Comparison of ENCODE assay signal across 7 mouse cellular contexts in the genomic region with DNA sequence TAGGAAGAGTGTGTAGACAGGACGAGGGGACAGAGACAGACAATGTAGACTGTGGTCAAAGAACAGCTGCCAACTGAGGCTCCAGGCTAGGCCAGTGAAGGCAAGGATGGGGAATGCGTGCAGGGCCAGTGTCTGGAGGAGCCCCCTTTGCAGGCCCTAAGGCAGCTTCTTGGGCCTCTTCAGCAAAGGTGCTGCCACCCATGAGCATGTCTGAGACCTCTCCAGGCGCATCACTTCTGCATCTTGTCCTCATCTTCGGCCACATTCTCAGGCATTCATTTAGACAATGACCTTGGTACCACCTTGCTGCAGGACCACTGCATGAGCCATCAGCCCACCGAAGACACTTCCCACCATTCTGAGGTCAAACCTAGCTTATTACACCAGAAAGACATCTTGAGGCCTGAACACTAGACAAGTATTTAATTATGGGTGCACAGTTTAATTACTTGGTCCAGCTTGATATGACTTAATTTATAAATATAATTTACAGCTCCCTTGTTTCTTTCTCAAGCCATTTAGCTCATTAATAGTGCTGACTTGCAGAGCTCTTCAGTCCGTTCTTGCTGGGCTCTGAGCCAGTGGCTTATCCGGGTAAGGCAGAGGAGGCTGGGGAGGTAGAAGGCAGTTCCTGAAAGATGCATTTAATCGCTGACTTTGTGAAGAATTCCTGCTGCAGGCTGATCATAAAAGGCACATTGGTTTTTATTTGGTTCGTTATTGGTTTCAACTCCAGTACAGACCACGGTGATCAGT.
DNase-seq lines count a peak whose midpoint lies in the region; ATAC-seq and TF ChIP-seq lines count a peak whose summit lies in the region.

No protein-coding gene starts in this region.

- 0 out of 2 replicates have a peak, but pooled peaks cover 4% of the 10 kb centered on the region for H3K4me1 ChIP-seq in hindbrain, postnatal 0 days (ENCODE audit: insufficient read depth, low read length)
- H3K4me1 ChIP-seq in hindbrain, embryonic 12.5 days, result no peaks in the 10 kb centered on the region
- peaks cover 0 to 18% of the 10 kb centered on the region in 2 experiments; a peak in 2 of 4 replicates for H3K4me1 ChIP-seq in MEL (ENCODE audit: control insufficient read depth in 1 of 2, insufficient read depth in 2 of 2, low read length in 2 of 2)

- no peaks in the 10 kb centered on the region for H3K9me3 ChIP-seq in hindbrain, postnatal 0 days (ENCODE audit: low read length)
- no peaks in the 10 kb centered on the region for H3K9me3 ChIP-seq in hindbrain, embryonic 12.5 days (replicated peaks)
- H3K9me3 ChIP-seq in MEL (replicated peaks; ENCODE audit: insufficient read depth, low read length), result no peaks in the 10 kb centered on the region

- TF ChIP-seq RAD21 in MEL (IDR thresholded peaks at IDR 0.05; ENCODE audit: low read depth, low read length), result no peak

- peak; percentile 39 for ATAC-seq in hindbrain, postnatal 0 days
- ATAC-seq in hindbrain, embryonic 12.5 days (ENCODE audit: low FRiP score), result no peak

- 67% methylated on average over 10 of the region's 10 CpGs for WGBS in hindbrain, postnatal 0 days
- WGBS in hindbrain, embryonic 12.5 days, result 87% methylated on average over 10 of the region's 10 CpGs

- TF ChIP-seq CTCF in hindbrain, postnatal 0 days (IDR thresholded peaks at IDR 0.05; ENCODE audit: low read depth), result no peak
- TF ChIP-seq CTCF in MEL (IDR thresholded peaks at IDR 0.05 in 2 of 3, conservative IDR thresholded peaks at IDR 0.05 in 1 of 3; ENCODE audit: control insufficient read depth in 1 of 3, insufficient read depth in 1 of 3, low read depth in 2 of 3, low read length in 3 of 3, poor library complexity in 1 of 3, severe bottlenecking in 1 of 3), result no peak

- peak; percentile 48 for DNase-seq in hindbrain, postnatal 0 days (ENCODE audit: low spot score)
- DNase-seq in MEL (ENCODE audit: low read depth, low spot score) (peak; percentile 76), adipocyte (ENCODE audit: low spot score) (peak; percentile 38)
- peak; percentile 77 to 79 for DNase-seq in kidney, postnatal 36 days
- DNase-seq in layer of hippocampus, adult 9-11 months, result no peak
- DNase-seq in thymus, postnatal 4 days, result no peak

- H3K27ac ChIP-seq in hindbrain, postnatal 0 days, result no peak overlapping the region
- H3K27ac ChIP-seq in hindbrain, embryonic 12.5 days, result no peak overlapping the region
- H3K27ac ChIP-seq in MEL (ENCODE audit: control insufficient read depth, low read depth, low read length), result no peak overlapping the region; the same call in 1 of the 2 replicates

- no peaks in the 10 kb centered on the region for H3K36me3 ChIP-seq in hindbrain, postnatal 0 days (ENCODE audit: insufficient read depth, low read length)
- no peaks in the 10 kb centered on the region for H3K36me3 ChIP-seq in hindbrain, embryonic 12.5 days
- H3K36me3 ChIP-seq in MEL (ENCODE audit: control insufficient read depth in 1 of 2, insufficient read depth in 2 of 2, low read length in 2 of 2), result peaks cover 0 to 3% of the 10 kb centered on the region in 2 experiments; a peak in 1 of 4 replicates

- H3K4me3 ChIP-seq in hindbrain, postnatal 0 days (ENCODE audit: low read length), result no peak overlapping the region
- H3K4me3 ChIP-seq in hindbrain, embryonic 12.5 days, result no peak overlapping the region
- no peak overlapping the region for H3K4me3 ChIP-seq in MEL (ENCODE audit: control insufficient read depth in 1 of 2, insufficient read depth in 1 of 2, low read depth in 2 of 2, low read length in 2 of 2)

- H3K4me2 ChIP-seq in hindbrain, postnatal 0 days (ENCODE audit: low read depth, low read length), result no peak overlapping the region
- H3K4me2 ChIP-seq in hindbrain, embryonic 12.5 days (replicated peaks), result no peak overlapping the region

- TF ChIP-seq EP300 in MEL (IDR thresholded peaks at IDR 0.05; ENCODE audit: low read depth in 1 of 2, low read length in 2 of 2), result peak in 1 of 2 experiments; percentile 48; a peak in 1 of 4 replicates

- no peaks in the 10 kb centered on the region for H3K27me3 ChIP-seq in hindbrain, postnatal 0 days (ENCODE audit: insufficient read depth, low read length)
- H3K27me3 ChIP-seq in hindbrain, embryonic 12.5 days, result no peaks in the 10 kb centered on the region
- no peaks in the 10 kb centered on the region for H3K27me3 ChIP-seq in MEL (ENCODE audit: control insufficient read depth in 1 of 2, insufficient read depth in 2 of 2, low read length in 2 of 2)

- no peaks in the 10 kb centered on the region for H3K79me2 ChIP-seq in MEL (ENCODE audit: control insufficient read depth, insufficient read depth, low read length, poor library complexity)

- TF ChIP-seq POLR2A in MEL (IDR thresholded peaks at IDR 0.05; ENCODE audit: control insufficient read depth in 1 of 2, insufficient read depth in 1 of 2, low read depth in 1 of 2, low read length in 2 of 2, poor library complexity in 1 of 2), result no peak

- H3K9ac ChIP-seq in hindbrain, postnatal 0 days (replicated peaks; ENCODE audit: low read length), result no peak overlapping the region
- no peak overlapping the region for H3K9ac ChIP-seq in hindbrain, embryonic 12.5 days
- H3K9ac ChIP-seq in MEL (ENCODE audit: control insufficient read depth, low read depth, low read length, poor library complexity, severe bottlenecking), result no peak overlapping the region

TF ChIP-seq in MEL, 35 proteins besides CTCF, POLR2A, EP300 and RAD21:
- TF ChIP-seq TBP (IDR thresholded peaks at IDR 0.05; ENCODE audit: low read depth, low read length) (0 out of 2 replicates have a peak, but pooled peaks have one; percentile 18), NRF1 (IDR thresholded peaks at IDR 0.05; ENCODE audit: insufficient read depth, low read depth, low read length, poor library complexity, severe bottlenecking) (no peak), TAL1 (IDR thresholded peaks at IDR 0.05; ENCODE audit: low read length) (0 out of 2 replicates have a peak, but pooled peaks have one; percentile 7), USF1 (IDR thresholded peaks at IDR 0.05; ENCODE audit: low read depth, low read length) (no peak), GATA1 (IDR thresholded peaks at IDR 0.05; ENCODE audit: low read depth, low read length) (0 out of 2 replicates have a peak, but pooled peaks have one; percentile 28), ZKSCAN1 (IDR thresholded peaks at IDR 0.05; ENCODE audit: low read depth, low read length) (no peak), TCF12 (IDR thresholded peaks at IDR 0.05; ENCODE audit: low read depth, low read length) (0 out of 2 replicates have a peak, but pooled peaks have one; percentile 32)

Comparison
In these comparisons a context has a peak if more than half of its experiments do, and no peak if none do; other contexts are left out.
1. DNase-seq: peak in hindbrain, postnatal 0 days (single experiment), MEL (single experiment), adipocyte (single experiment) and kidney, postnatal 36 days (2 of 2); none in layer of hippocampus, adult 9-11 months (single experiment) and thymus, postnatal 4 days (single experiment).